Mouse (Mus musculus) stomach, embryonic 15.5 days (tissue): ENCODE data around the gene Tmf1. TPM values are rescaled to one million over a fixed set of nuclear protein-coding genes. Genes with fewer than 3 reads are reported as not detected.

Experiments
- polyA plus RNA-seq: library from polyadenylated mRNA; unstranded; fragments of >200 nt; fragmentation: Nextera tagmentation; extraction: Ambion mirVana; gene quantifications from 2 replicates; pipeline ENCODE4 v1.2.1, GENCODE M21; 2015

Gene Tmf1
- polyA plus RNA-seq, 1 experiment from 2014 or later: 36.1 TPM

Other genes with a start within 250 kb of the Tmf1 start
- gene Fam19a4, start 118.7 kb downstream of the Tmf1 start, polyA plus RNA-seq: 0.05 TPM in 1 of 2 replicates, not detected in the other
- gene Eogt, start 29.9 kb downstream of the Tmf1 start, polyA plus RNA-seq: 10.8 and 12.2 TPM in 2 replicates
- 58.8 and 62.3 TPM in 2 replicates for gene Uba3, start 26.5 kb upstream of the Tmf1 start, polyA plus RNA-seq
- gene Arl6ip5, start 31.6 kb upstream of the Tmf1 start, polyA plus RNA-seq: 70.1 and 71.4 TPM in 2 replicates
- 0.19 and 0.41 TPM in 2 replicates for gene Lmod3, start 73.6 kb upstream of the Tmf1 start, polyA plus RNA-seq